Mouse (Mus musculus) liver, postnatal 0 days (tissue): ENCODE data around the gene Zfp871.

Source experiments
- CTCF ChIP-seq: sonication (generic); IDR thresholded peaks from 2 replicates; pipeline ENCODE4 v1.5.1; 2016; ENCODE audit warnings: antibody characterized with exemption, low read depth
- EP300 ChIP-seq: IDR thresholded peaks from 2 replicates; pipeline ENCODE4 v1.6.1; 2016; ENCODE audit warnings: antibody characterized with exemption, low read depth, mild to moderate bottlenecking

- TF ChIP-seq EP300: no peak
- TF ChIP-seq CTCF: no peak
Measured at GRCm38 (mm10) chr17:32788094-32788559, at the start of gene Zfp871.
